Comparison of ENCODE assay signal across 8 mouse cellular contexts in the genomic region with DNA sequence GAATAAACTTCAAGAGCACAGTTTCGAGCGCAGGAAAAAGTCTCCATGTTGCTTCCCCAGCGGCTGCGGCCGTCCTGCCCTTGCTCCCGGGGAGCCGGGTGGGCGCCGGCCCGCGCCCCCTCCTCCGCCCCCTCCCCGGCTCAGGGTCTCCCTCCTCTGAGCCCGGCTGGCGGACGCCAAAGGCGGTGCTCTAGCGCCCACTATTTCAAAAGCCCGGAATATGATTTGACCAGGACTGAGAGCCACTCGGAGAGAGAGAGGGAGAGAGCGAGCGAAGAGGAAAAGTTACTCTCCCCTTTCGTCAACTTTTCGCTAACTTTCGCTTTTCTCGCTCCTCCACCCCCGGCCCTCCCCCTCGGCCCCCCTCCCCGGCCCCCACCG. TPM values are rescaled to one million over a fixed set of nuclear protein-coding genes. Genes with fewer than 3 reads are reported as not detected.
DNase-seq lines count a peak whose midpoint lies in the region; ATAC-seq and TF ChIP-seq lines count a peak whose summit lies in the region.

No protein-coding gene starts in this region.

- peak overlapping the region; percentile 59 for H3K9ac ChIP-seq in lung, embryonic 15.5 days

- no peaks in the 10 kb centered on the region for H3K4me1 ChIP-seq in kidney, adult 2 months (ENCODE audit: control insufficient read depth, insufficient read depth, low read length)
- H3K4me1 ChIP-seq in lung, embryonic 15.5 days = peaks cover 19% of the 10 kb centered on the region

- peak overlapping the region; percentile 86 for H3K27ac ChIP-seq in kidney, adult 2 months (ENCODE audit: insufficient read depth, low read depth, low read length)
- H3K27ac ChIP-seq in lung, embryonic 15.5 days = peak overlapping the region; percentile 94

- peak; percentile 22 to 73 for DNase-seq in adrenal gland, adult (ENCODE audit: inconsistent age in 2 of 2, low spot score in 1 of 2)
- DNase-seq in adrenal gland, adult 8-10 months = no peak
- peak; percentile 15 for DNase-seq in thymus, postnatal 4 days
- DNase-seq in thymus, postnatal 0 days (ENCODE audit: low spot score) = no peak
- DNase-seq in kidney, adult 2 months = peak; percentile 59
- DNase-seq in yolk sac, embryonic 10.5 days (ENCODE audit: low spot score) = peak; percentile 75

- TF ChIP-seq CTCF in kidney, adult 2 months (conservative IDR thresholded peaks at IDR 0.05; ENCODE audit: insufficient read depth, insufficient read length, low read depth, low read length) = 0 out of 2 replicates have a peak, but pooled peaks have one; percentile 1

- ATAC-seq in lung, embryonic 15.5 days (ENCODE audit: borderline replicate concordance, extremely low read depth, low FRiP score, low TSS enrichment) = peak; percentile 63; the same call in 1 of the 2 replicates
- ATAC-seq in granulocyte monocyte progenitor cell, adult 5-6 weeks (replicated peaks; ENCODE audit: poor library complexity, severe bottlenecking) = no peak

- no peak for TF ChIP-seq POLR2A in kidney, adult 2 months (IDR thresholded peaks at IDR 0.05; ENCODE audit: low read depth, low read length)

- under 1% methylated on average over 28 of the region's 30 CpGs for WGBS in kidney, adult 2 months
- WGBS in lung, embryonic 15.5 days = 0% methylated on average over 4 of the region's 30 CpGs

- H3K9me3 ChIP-seq in lung, embryonic 15.5 days = no peaks in the 10 kb centered on the region

- 0 out of 2 replicates have a peak, but pooled peaks cover 5% of the 10 kb centered on the region for H3K27me3 ChIP-seq in kidney, adult 2 months (replicated peaks; ENCODE audit: control insufficient read depth, insufficient read depth, low read length)
- peaks cover 80% of the 10 kb centered on the region for H3K27me3 ChIP-seq in lung, embryonic 15.5 days

- no peaks in the 10 kb centered on the region for H3K36me3 ChIP-seq in kidney, adult 2 months (ENCODE audit: control insufficient read depth, insufficient read depth, low read length)
- H3K36me3 ChIP-seq in lung, embryonic 15.5 days = no peaks in the 10 kb centered on the region

- peak overlapping the region; percentile 55 for H3K4me3 ChIP-seq in kidney, adult 2 months (ENCODE audit: insufficient read depth, low read depth, low read length)
- H3K4me3 ChIP-seq in lung, embryonic 15.5 days = peak overlapping the region; percentile 54

- H3K4me2 ChIP-seq in lung, embryonic 15.5 days = peak overlapping the region; percentile 82

RNA-seq across cellular contexts. Expression of gene Prdm16, which starts 0.6 kb away (rescaled TPM):
- 1 to 10 TPM; 2.9 to 5.5 (median 3.8) TPM for total RNA-seq in adrenal gland, adult 8-10 months (2022)
- polyA plus RNA-seq in thymus, postnatal 0 days (2015; fragmentation: Nextera tagmentation; extraction: Ambion mirVana) = 6.6 and 7.6 TPM in 2 replicates
- 7.1 and 8.5 TPM in 2 replicates for polyA plus RNA-seq in kidney, adult 2 months (2012; rRNA removed)
- polyA plus RNA-seq in lung, embryonic 15.5 days (2015; fragmentation: Nextera tagmentation; extraction: Ambion mirVana) = 20.3 and 22.4 TPM in 2 replicates
- total RNA-seq in granulocyte monocyte progenitor cell, adult 5-6 weeks (2014; fragmentation: Nextera tagmentation) = 2.5 and 3.7 TPM in 2 replicates
- 1.4 and 3.1 TPM in 2 replicates for total RNA-seq in granulocyte monocyte progenitor cell, adult 5-6 weeks (2017)

RNA-seq across cellular contexts. Expression of gene Actrt2, which starts 31.6 kb away (rescaled TPM):
- total RNA-seq in adrenal gland, adult 8-10 months (2022) = not detected
- polyA plus RNA-seq in thymus, postnatal 0 days (2015; fragmentation: Nextera tagmentation; extraction: Ambion mirVana) = not detected in 2 replicates
- polyA plus RNA-seq in kidney, adult 2 months (2012; rRNA removed) = 0.05 and 0.06 TPM in 2 replicates
- not detected in 2 replicates for polyA plus RNA-seq in lung, embryonic 15.5 days (2015; fragmentation: Nextera tagmentation; extraction: Ambion mirVana)
- total RNA-seq in granulocyte monocyte progenitor cell, adult 5-6 weeks (2014; fragmentation: Nextera tagmentation) = not detected in 2 replicates
- total RNA-seq in granulocyte monocyte progenitor cell, adult 5-6 weeks (2017) = not detected in 2 replicates

Comparison
In these comparisons a context has a peak if more than half of its experiments do, and no peak if none do; other contexts are left out.
1. DNase-seq: peak in adrenal gland, adult (2 of 2), thymus, postnatal 4 days (single experiment), kidney, adult 2 months (single experiment) and yolk sac, embryonic 10.5 days (single experiment); none in adrenal gland, adult 8-10 months (single experiment) and thymus, postnatal 0 days (single experiment).